Mouse (Mus musculus) embryonic facial prominence, embryonic 11.5 days (tissue): ENCODE measurements around the gene Gm11099. TPM values are rescaled to one million over a fixed set of nuclear protein-coding genes. Genes with fewer than 3 reads are reported as not detected.

Experiments used
- ATAC-seq: fragments of 200-750 bp; cut with Nextera tagmentation; replicated peaks from 2 replicates; pipeline ENCODE4 v1.8.0; 2017; ENCODE audit warnings: low read depth; ENCODE audit not compliant: insufficient number of reproducible peaks, low FRiP score, low TSS enrichment
- DNase-seq: peaks from one replicate; pipeline ENCODE4 v3.0.0-alpha.2; 2015; ENCODE audit warnings: low spot score
- H3K27ac ChIP-seq: fragments of 300-500 bp; sonication (generic); replicated peaks from 2 replicates; pipeline ENCODE4 v1.5.1; 2014; ENCODE audit warnings: mild to moderate bottlenecking, low read depth, low read length, control low read depth
- H3K27me3 ChIP-seq: fragments of 300-500 bp; sonication (generic); 2 replicates; pipeline ENCODE4 v1.6.1; 2014; ENCODE audit warnings: mild to moderate bottlenecking, low read length, moderate library complexity, mixed read lengths; ENCODE audit not compliant: control insufficient read depth, insufficient read depth
- H3K36me3 ChIP-seq: fragments of 300-500 bp; sonication (generic); replicated peaks from 2 replicates; pipeline ENCODE4 v1.6.1; 2014; ENCODE audit warnings: low read depth, mild to moderate bottlenecking, low read length, moderate library complexity, mixed read lengths; ENCODE audit not compliant: control insufficient read depth, insufficient read depth
- H3K4me1 ChIP-seq: fragments of 300-500 bp; sonication (generic); 2 replicates; pipeline ENCODE4 v1.6.1; 2014; ENCODE audit warnings: low read length, mixed read lengths; ENCODE audit not compliant: control insufficient read depth, insufficient read depth
- H3K4me2 ChIP-seq: fragments of 300-500 bp; sonication (generic); 2 replicates; pipeline ENCODE4 v1.6.1; 2014; ENCODE audit warnings: low read depth, mild to moderate bottlenecking, control low read depth, low read length, moderate library complexity
- H3K4me3 ChIP-seq: fragments of 300-500 bp; sonication (generic); 2 replicates; pipeline ENCODE4 v1.5.1; 2014; ENCODE audit warnings: low read depth, low read length, control low read depth
- H3K9ac ChIP-seq: fragments of 300-500 bp; sonication (generic); replicated peaks from 2 replicates; pipeline ENCODE4 v1.6.1; 2014; ENCODE audit warnings: mild to moderate bottlenecking, control low read depth, low read length
- H3K9me3 ChIP-seq: fragments of 300-500 bp; sonication (generic); replicated peaks from 2 replicates; pipeline ENCODE4 v1.6.1; 2016; ENCODE audit warnings: mild to moderate bottlenecking, low read length, inconsistent platforms, mixed read lengths; ENCODE audit not compliant: control insufficient read depth
- WGBS: fragments of 180-500 bp; shearing (Covaris S2); extraction: QIAGEN DNeasy Blood & Tissue Kit; methylation state at CpG from one replicate; pipeline ENCODE4 v1.1.7; 2014; 5-methylcytosine and 5-hydroxymethylcytosine counted together
- polyA plus RNA-seq: library from polyadenylated mRNA; unstranded; fragments of >200 nt; fragmentation: Nextera tagmentation; extraction: Ambion mirVana; gene quantifications from 2 replicates; pipeline ENCODE4 v1.2.1, GENCODE M21; 2014

Gm11099 gene
- polyA plus RNA-seq, result not detected in 2 replicates

- Histone ChIP-seq H3K27me3 (no peaks in the 10 kb centered on the region), H3K4me3 (no peak within 1 kb of the TSS), H3K36me3 (no peaks in the 10 kb centered on the region), H3K4me1 (no peaks in the 10 kb centered on the region), H3K9ac (no peak within 1 kb of the TSS), H3K4me2 (no peak within 1 kb of the TSS), H3K27ac (no peak within 1 kb of the TSS), H3K9me3 (no peaks in the 10 kb centered on the region)
- ATAC-seq (no peak), DNase-seq (no peak)
- WGBS, result 89% methylated on average over 5 of the region's 5 CpGs
Observed at GRCm38 (mm10) chr2:58859134-58859533, at the start of gene Gm11099. Gene Gm11099, plus strand, starts transcription at chr2:58859434.

- Histone ChIP-seq H3K4me2 (no peak overlapping the region), H3K36me3 (no peaks in the 10 kb centered on the region), H3K9me3 (no peaks in the 10 kb centered on the region), H3K27ac (no peak overlapping the region), H3K4me3 (no peak overlapping the region), H3K4me1 (no peaks in the 10 kb centered on the region), H3K27me3 (no peaks in the 10 kb centered on the region), H3K9ac (no peak overlapping the region)
- no peak for DNase-seq
- no peak for ATAC-seq
- 68% methylated on average over 2 of the region's 2 CpGs for WGBS
Observed at GRCm38 (mm10) chr2:58812941-58813340, 46.3 kb upstream of the Gm11099 start.

- Histone ChIP-seq H3K27ac (no peak overlapping the region), H3K4me3 (no peak overlapping the region), H3K9me3 (no peaks in the 10 kb centered on the region), H3K9ac (no peak overlapping the region), H3K27me3 (no peaks in the 10 kb centered on the region), H3K4me1 (no peaks in the 10 kb centered on the region), H3K36me3 (no peaks in the 10 kb centered on the region), H3K4me2 (no peak overlapping the region)
- 50% methylated on average over 3 of the region's 3 CpGs for WGBS
- ATAC-seq (no peak), DNase-seq (peak; percentile 28)
Observed at GRCm38 (mm10) chr2:58828910-58829600, 30.2 kb upstream of the Gm11099 start.

- Histone ChIP-seq H3K4me2 (no peak overlapping the region), H3K36me3 (no peaks in the 10 kb centered on the region), H3K27me3 (no peaks in the 10 kb centered on the region), H3K9ac (no peak overlapping the region), H3K4me3 (no peak overlapping the region), H3K27ac (no peak overlapping the region), H3K4me1 (no peaks in the 10 kb centered on the region), H3K9me3 (no peaks in the 10 kb centered on the region)
- peak; percentile 39 for DNase-seq
- WGBS, result 66% methylated on average over 7 of the region's 7 CpGs
- no peak; the same call in 1 of the 2 replicates for ATAC-seq
Observed at GRCm38 (mm10) chr2:58829981-58830742, 29.1 kb upstream of the Gm11099 start.

- H3K4me2 ChIP-seq, result no peak overlapping the region
- no peak overlapping the region for H3K9ac ChIP-seq
- H3K36me3 ChIP-seq, result no peaks in the 10 kb centered on the region
- ATAC-seq (no peak), DNase-seq (no peak)
- no peak overlapping the region for H3K27ac ChIP-seq
- no peaks in the 10 kb centered on the region for H3K27me3 ChIP-seq
- H3K4me1 ChIP-seq, result no peaks in the 10 kb centered on the region
- no peak overlapping the region for H3K4me3 ChIP-seq
- no peaks in the 10 kb centered on the region for H3K9me3 ChIP-seq
- 88% methylated on average over 20 of the region's 20 CpGs for WGBS
Observed at GRCm38 (mm10) chr2:58832253-58832980, 26.8 kb upstream of the Gm11099 start.

- WGBS, result 88% methylated on average over 3 of the region's 3 CpGs
- Histone ChIP-seq H3K4me1 (no peaks in the 10 kb centered on the region), H3K9ac (no peak overlapping the region), H3K4me3 (no peak overlapping the region), H3K36me3 (no peaks in the 10 kb centered on the region), H3K9me3 (no peaks in the 10 kb centered on the region), H3K4me2 (no peak overlapping the region), H3K27me3 (no peaks in the 10 kb centered on the region), H3K27ac (no peak overlapping the region)
- DNase-seq (no peak), ATAC-seq (no peak)
Observed at GRCm38 (mm10) chr2:58841021-58841420, 18.2 kb upstream of the Gm11099 start.

GRCm38 (mm10) chr2:58842443-58842842 lies 16.8 kb upstream of the Gm11099 start:
- H3K4me3 ChIP-seq, result no peak overlapping the region
- ATAC-seq, result no peak

More at GRCm38 (mm10) chr2:58842443-58842842, 16.8 kb upstream of the Gm11099 start:
- Histone ChIP-seq H3K9me3 (no peaks in the 10 kb centered on the region), H3K4me1 (no peaks in the 10 kb centered on the region), H3K27ac (no peak overlapping the region), H3K9ac (no peak overlapping the region), H3K36me3 (no peaks in the 10 kb centered on the region), H3K4me2 (no peak overlapping the region), H3K27me3 (no peaks in the 10 kb centered on the region)
- no peak for DNase-seq
- WGBS, result 89% methylated on average over 4 of the region's 4 CpGs
